Mouse (Mus musculus): ENCODE data around the gene Ankrd13b. TPM values are rescaled to one million over a fixed set of nuclear protein-coding genes. Genes with fewer than 3 reads are reported as not detected.
"Not testable (repeated sequence)": the region's sequence is repeated elsewhere in the genome, so short reads cannot be mapped to it uniquely, and the experiment has no call there.

Gene Ankrd13b
- total RNA-seq (2021), result 10 to 100 TPM in 1 of 2 experiments, 1 to 10 TPM in 1; 9.2 to 11.2 TPM
- long read RNA-seq, experiment 1, partial matches to known transcripts, result 2 of 6 reads
- long read RNA-seq, experiment 1, other reads (novel, unspliced or antisense), result 4 of 6 reads
- long read RNA-seq, experiment 2, partial matches to known transcripts, result 2 of 3 reads
- long read RNA-seq, experiment 2, other reads (novel, unspliced or antisense), result 1 of 3 reads

DNA sequence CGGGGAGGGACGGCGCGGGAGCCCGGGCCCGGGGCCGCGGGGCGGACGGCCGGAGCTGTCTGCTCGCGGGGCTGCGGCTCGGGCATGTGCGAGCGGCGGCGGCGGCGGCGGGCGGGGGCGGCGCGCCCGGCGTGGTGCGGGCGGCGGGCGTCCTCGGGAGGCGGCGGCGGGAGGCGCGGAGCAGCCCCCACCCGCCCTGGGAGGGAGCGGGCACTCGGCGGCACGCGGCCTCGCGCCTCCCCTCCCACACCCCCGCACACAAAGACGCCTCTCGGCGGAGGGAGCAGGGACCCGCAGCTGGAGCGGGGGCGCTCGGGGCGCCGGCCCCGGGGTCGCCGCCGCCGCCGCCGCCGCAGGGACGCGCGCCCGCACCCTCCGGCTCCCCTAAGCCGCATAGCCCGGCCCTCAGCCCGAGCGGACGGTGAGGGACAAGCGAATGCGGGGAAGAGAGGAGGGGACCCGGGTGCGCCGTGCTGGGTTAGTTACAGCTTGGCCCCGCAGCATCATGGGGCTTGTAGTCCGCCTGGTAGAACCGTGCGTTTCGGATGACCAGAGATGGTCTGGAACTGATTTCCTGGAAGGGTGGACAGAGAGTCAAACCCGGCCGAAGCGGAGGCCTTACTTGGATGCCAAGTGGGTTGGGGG is at the start of gene Ankrd13b:
Ankrd13b (minus strand) TSS at position 88 of the 645 bp plus-strand sequence.
- peak; percentile 77 to 84 for DNase-seq

DNA sequence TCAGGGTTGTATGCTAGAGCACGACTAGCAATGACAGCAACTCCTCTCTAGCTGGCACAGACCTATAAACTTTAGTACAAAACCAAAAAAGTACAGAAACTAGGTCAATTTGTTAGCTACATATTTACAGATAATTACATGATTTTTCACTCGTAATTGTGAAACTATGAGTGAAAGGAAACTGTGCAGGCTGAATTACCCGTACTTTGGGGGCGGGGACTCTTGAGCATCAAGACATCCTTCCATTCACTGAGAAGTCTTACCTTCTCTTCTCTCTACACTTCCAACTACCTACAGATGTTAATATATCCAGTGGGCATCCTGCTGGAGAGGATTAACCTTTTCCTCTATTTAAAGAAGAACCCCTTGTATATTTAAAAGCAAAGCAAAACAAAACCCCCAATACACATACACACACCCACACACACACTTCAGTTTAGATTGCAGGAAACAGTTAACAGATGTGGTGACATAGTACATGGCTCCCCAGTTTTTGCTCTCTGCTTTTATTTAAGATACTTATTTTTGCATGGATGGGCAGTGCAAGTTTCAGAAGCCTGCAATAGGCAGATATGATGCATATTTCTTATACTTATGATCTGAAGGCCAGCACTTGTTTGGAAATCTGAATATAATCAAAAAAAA is 42.8 kb upstream of the Ankrd13b start:
- DNase-seq, result no peak

DNA sequence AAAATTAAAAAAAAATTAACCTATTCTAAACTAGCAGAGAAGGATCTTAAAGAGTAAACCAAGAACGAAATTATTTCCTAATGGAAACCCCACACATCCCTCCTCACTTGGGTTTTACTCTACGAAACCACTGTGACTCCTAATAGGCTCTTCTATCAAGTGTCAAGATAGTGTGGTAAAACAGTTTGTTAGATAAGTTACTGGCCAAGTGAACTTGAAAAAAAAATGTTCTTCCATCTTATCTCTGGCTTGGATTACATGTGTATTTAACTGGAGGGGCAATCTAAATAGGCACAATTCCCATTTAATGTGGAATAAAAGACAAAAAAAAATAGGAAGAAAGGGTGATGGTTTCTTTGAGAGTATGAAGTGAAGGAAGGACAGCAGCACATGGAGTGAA is 41.4 kb upstream of the Ankrd13b start:
- DNase-seq, result no peak

DNA sequence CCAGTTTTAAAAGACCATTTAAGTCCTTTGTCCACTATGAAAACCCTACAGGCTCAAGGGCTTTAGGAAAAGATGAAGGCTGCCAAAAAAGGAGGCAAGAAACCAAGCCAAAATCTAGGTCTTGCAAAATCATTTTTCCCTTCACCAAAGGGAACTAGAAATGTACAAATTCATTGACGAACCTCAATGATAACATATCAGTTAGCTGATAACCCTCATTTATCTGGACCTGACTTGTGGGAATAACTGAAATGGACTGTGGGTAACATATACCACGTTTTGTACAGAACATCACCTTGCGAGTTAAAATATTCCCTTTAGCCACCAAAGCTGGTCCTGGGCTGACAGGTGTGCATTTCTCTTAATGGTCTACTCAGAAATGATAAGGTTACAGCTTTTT is 40.2 kb upstream of the Ankrd13b start:
- no peak for DNase-seq

DNA sequence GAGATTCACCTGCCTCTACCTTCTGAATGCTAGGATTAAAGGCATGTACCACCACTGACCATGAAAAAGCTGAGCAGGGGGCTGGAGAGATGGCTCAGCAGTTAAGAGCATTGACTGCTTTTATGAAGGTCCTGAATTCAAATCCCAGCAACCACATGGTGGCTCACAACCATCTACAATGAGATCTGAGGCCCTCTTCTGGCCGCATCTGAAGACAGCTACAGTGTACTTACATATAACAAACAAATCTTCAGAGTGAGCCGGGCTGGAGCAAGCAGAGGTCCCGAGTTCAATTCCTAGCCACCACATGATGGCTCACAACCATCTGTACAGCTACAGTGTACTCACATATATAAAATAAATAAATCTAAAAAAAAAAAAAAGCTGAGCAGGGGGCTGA is 38.9 kb upstream of the Ankrd13b start:
- DNase-seq, result not testable (repeated sequence)

DNA sequence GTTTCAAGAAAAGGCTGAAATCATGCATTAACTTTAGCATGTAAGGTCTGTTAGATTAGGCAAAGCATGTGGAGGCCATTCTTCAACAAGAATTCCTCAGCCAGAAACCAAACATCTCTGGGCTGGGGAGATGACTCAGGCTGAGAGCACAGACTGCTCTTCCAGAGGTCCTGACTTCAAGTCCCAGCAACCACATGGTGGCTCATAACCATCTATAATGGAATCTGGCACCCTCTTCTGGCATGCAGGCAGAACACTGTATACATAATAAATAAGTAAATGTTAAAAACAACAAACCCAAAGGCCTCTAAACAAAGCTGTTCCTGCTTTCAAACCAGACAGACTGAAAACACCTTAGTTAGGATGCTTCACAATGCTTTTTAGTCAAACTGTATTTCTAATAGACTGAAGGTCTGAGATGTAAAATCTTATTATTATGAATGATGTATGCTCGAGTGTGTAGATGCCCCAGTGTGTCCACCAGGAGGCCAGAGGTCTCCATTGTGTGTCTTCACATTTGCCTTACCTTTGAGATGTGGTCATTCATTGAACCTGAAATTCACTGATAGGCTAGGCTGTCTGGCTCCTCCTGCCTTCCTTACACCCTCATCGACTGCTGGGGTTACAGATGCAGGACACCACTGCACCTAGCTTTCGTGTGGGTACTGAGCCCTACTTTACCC is 36.5 kb upstream of the Ankrd13b start:
- no peak for DNase-seq

DNA sequence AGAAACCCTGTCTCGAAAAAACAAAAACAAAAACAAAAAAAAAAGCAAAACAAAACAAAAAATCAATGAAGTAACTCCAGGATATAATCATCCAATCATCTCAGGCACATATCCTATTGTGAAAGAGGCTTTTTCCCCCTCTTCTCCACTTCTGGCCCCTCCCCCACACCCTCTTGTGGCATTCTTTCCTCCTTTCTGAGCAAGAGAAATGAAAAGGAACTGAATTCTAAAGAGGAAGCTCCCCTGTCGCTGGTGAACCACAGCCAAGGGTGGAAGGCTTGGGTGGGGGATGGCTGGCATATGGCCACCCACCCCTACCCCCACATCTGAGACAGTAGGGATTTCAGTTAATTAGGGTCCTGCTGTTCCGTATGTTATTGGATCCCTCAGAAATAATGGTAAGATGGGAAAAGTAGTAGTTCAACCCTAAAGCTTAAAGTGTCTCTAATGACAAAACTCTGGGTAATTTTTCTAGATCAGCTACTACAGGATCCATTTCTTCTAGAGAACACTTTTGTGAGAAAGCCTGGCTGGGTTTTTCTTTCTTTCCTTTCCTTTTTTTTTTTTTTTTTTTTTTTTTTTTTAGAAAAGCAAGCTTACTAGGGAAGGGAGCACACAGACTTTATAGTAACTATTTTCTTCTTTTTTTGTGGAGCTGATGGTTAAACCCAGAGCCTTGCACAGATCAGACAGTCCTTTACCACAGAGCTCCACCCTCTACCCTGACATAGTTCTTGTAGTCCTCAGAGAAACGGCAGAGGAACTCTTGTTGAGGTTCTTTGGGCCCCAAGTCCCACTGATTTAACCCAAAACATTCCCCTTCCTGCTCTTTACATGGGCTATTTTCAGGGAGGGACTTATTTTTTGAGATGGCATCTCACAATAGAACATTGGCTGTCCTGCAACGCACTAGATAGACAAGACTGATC is 31.4 kb upstream of the Ankrd13b start:
- peak; percentile 46 to 66 for DNase-seq

DNA sequence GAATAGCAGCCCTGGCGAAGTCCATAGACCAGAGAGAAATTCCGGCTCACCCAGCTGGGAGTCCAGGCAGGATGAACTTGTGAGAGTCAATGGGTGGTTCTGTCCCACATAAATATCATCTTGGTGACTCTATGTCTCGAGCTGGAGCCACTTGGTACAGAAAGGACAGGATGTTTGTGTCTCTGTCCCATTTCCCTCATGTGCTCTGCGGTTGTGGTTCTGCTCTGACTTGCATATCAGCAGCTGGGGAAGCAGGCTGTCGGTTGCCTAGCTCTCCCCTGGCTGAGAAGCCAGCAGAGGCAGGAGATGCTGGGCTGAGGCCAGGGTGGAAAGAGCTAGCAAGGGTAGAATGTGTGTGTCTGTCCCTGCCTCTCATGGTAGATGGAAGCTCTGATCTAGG is 29.6 kb upstream of the Ankrd13b start, which contains the start of gene Gm10392:
Gm10392 (minus strand) TSS at position 156 of the 400 bp plus-strand sequence.
- DNase-seq, result peak; percentile 47 to 81

DNA sequence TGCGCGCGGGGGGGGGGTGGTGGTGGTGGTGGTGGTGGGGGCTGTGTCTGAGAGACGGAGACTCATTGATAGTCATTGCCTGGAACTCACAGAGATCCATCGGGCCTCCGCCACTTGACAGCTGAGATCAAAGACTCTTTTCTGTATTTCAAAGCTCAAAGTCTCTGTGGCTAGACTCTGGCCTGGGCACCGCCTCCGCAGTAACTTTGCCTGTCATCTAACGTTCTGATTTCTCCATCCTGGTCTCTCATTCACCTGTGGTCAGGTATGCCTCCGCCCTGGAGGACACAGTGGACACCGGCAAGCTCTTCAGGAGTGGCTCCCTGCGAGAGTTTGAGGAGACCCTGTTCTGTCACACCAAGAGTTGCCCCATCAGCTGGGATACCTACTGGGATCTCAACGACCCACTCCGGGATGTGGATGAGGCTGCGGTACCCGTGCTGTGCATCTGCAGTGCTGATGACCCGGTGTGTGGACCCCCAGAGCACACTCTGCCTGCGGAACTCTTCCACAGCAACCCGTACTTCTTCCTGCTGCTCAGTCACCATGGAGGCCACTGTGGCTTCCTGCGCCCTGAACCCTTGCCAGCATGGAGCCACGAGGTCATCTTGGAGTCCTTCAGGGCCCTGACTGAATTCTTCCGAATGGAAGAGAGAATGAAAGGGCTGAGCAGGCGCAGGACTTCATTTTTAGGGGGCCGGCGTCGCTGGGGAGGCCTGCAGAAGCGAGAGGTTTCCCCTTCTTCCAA is 28.7 kb upstream of the Ankrd13b start:
- peak in 1 of 2 experiments; percentile 10 for DNase-seq

DNA sequence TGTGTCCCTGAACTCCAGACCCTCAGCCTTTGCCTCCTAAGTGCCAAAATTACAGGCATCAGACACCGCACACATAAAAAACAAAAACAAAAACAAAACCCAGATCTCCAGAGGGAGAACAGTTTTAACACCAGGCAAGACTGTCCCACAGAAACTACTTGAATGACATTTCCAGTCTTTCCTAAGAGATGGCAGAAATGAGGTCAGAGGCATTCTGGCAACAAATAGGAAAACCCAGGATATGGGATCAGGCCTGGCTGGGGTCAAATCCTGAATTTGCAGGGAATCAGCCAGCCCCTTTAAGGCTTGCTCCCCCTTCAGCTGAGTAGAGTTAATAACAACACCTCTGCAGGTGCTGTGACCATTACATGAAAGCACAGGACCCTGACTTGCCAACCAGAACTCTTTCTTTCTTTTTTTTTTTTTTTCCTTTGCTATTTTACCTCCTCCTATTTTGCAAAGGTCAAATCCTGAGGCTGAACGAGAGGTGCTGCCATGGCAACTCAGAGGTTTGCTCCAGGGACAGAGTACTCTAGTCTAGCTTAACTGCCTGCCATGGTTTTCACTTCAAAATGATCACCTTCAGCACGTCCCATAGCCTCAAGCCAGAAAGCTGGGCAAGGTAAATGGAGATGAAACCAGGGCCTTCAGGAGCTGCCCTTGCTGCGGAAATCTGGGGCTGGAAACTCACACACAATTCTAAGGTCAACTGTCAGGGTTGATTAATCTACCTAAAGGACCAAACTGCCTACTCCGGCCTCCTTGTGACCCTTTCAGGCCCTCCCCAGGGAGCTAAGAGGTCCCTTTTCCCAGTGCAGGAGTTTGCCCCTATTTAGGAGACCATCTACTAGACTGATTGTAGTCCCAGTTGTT is 27.3 kb upstream of the Ankrd13b start:
- no peak for DNase-seq

DNA sequence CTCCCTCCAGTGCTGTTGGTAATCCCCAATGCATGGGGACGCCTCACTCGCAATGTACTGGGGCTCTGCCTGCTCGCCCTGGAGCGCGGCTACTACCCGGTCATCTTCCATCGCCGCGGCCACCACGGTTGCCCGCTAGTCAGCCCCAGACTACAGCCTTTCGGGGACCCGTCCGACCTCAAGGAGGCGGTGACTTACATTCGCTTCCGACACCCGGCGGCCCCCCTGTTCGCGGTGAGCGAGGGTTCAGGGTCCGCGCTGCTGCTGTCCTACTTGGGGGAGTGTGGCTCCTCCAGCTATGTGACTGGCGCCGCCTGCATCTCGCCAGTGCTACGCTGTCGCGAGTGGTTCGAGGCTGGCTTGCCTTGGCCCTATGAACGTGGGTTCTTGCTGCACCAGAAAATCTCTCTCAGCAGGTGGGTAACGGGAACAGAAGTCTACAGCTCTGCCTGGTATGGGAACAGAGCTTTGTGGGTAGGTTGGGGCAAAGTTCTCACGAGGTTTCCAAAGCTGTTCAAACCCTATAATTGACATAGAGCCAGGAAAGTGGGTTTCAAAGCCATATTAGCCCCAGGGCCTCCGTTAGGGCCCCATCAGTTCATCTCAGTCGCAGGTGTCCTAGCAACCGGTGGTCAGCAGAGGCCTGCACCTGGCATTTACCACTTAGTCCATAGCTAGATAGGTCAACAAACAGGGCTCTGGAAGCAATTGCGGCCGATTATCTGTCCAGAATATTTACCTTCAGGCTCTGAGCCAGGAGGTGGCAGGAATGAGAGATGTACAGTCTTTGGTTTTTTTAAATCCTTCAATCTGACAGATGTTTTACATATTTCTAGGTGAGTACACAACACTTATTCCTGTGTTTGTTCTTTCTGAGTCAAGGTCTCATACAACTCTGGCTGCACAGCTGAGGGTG is 26.4 kb upstream of the Ankrd13b start, which contains the start of gene Trp53i13:
Trp53i13 (minus strand) TSS at position 344 of the 916 bp plus-strand sequence.
- DNase-seq, result no peak

DNA sequence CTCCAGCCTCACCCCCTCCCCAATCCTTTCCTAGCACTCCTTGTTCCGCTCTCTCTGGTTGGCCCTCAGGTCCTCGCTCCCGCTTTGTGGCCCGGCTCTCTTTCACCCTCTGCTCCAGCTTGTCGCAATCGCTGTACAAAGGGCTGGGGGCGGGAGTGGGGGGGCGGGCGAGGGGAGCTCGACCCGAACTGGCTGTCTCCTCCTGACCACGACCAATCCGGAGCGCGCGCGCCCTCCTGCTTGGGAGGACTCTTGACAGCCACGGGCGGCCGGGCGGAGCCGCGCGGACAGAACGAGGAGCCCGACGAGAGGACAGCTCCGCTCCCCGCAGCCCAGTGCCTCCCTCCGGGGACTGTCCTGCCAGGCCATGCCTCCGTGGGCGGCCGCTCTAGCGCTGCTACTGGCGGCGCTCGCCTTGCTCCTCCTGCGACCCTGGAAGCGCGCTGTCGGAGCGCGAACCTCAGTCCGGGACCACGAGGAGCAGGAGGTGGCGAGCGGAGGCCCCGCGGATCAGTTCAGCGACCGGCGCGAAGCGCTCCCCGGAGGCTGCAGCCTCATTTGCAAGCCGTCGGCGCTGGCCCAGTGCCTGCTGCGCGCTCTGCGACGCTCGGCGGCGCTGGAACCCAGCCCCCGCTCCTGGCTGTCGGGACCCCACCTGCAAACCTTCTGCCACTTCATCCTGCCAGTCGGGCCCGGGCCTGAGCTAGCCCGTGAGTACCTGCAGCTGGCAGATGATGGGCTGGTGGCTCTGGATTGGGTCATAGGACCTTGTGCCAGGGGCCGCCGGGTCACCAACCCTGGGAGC is 25.6 kb upstream of the Ankrd13b start, which contains the start of gene Abhd15:
Abhd15 (plus strand) TSS at position 290 of the 805 bp plus-strand sequence.
- peak; percentile 88 to 92 for DNase-seq

DNA sequence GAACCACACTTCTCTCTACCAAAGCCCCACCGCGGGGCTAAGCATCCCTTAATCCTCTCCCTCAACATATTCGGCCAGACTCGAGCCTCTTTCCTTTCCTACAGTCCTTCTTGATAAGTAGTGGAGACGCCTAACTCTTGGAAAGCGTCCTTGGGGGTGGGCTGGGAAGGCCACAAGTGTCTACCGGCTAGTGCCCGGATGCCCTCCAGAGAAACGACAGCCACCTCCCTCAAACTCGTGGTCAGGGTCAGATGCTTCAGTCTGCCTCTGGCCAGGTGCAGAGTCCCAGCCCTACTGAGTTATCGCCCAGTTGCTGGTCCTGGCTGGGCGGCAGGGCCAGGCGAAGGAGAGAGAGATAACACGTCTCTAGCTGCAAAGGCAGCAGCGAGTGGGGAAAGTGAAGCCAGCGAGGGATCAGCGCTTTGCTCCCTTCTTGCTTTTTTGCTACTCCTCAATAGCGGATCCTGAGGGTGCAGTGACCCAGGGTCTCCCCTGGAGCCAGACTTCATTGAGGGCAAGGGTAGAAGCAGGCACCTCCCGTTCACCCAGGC is 24.9 kb upstream of the Ankrd13b start:
- peak in 1 of 2 experiments; percentile 39 for DNase-seq

DNA sequence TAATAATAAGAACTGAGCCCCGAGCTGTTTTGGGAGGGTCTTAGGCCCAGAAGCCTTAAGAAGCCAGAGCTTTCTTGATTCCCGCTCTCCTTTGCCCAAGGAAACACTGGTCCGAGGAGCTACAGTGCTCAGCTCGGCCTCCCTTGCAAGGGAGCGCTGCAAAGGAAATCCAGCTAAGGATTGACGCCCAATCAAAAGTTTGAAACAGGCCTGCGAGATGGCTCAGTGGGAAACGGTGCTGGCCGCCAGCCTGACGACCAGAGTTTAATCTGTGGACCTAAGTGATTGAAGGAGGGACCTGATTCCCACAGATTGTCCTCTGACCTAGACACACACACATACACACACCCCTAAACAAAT is 24.3 kb upstream of the Ankrd13b start:
- DNase-seq, result peak in 1 of 2 experiments; percentile 44

DNA sequence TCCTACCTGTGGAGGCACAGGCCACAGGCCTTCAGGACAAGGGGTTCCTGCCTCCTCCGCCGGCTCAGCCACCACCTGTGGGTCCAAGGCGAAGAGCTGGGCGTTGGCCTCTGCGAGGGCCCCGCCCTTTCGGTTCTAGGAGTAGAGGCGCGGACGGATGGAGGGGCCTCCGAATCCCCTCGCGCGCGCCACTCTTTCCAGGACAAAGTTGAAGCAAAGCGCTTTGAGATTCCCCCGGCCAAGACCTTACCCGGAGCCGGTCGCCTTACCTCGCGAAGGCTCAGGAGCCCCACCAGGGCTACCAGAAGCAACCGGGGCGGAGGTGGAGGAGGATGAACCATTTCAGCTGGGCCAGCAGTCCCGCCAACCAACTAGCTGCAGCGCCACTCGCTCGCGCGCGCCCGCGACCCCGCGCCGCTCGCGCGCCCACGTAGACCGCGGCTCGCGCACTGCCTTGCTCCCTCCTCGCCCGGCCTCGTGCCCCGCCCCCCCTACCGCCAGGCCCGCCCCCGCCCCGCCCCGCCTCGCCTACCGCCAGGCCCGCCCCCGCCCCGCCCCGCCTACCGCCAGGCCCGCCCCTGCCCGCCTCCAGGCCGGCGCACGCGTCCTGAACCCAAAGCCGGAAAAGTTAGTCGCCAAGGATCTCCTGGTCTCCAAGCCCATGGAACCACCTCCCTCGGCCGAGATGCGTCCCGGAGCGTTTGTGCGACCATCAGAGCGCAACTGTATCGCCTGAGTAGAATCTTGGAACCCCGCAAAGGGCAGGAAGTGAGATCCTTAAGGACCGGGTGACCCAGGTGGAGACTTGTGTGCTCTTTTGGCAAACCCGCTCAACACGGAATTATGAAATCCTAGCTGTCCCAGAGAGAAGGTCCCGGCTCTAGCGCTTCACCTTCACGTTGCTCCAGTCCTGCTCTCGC is 23.7 kb upstream of the Ankrd13b start:
- DNase-seq, result peak; percentile 89 to 91

DNA sequence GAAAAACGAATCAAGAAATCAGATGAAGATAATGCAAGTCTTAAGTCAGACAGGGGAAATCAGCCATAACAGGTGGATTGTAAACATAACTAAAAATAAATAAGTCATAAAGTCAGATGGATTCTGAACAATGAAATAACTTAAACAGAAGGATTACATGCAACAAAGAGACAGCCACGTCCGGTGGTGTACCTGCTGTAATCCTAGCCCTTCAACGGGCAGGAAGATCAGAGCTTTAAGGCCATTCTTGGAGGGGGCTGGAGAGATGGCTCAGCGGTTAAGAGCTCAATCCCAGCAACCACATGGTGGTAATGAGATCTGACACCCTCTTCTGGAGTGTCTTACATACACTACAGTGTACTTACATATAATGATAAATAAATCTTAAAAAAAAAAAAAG is 21.9 kb upstream of the Ankrd13b start:
- DNase-seq, result no peak

All from heart, adult 18-20 months (tissue).